7 mouse cellular contexts compared by ENCODE assay signal in genomic region chr5:143293404-143293803, GRCm38 (mm10). TPM values are rescaled to one million over a fixed set of nuclear protein-coding genes. Genes with fewer than 3 reads are reported as not detected.
A peak's percentile ranks its signal among the peaks of the same experiment; 100 is the strongest.
DNase-seq lines count a peak whose midpoint lies in the region; ATAC-seq and TF ChIP-seq lines count a peak whose summit lies in the region.

Gene Zfp853 (minus strand): TSS chr5:143293623.

- H3K36me3 ChIP-seq in forebrain, embryonic 16.5 days (ENCODE audit: control insufficient read depth, insufficient read depth), result no peaks in the 10 kb centered on the region
- H3K36me3 ChIP-seq in limb, embryonic 11.5 days (ENCODE audit: control insufficient read depth, insufficient read depth, low read length), result no peaks in the 10 kb centered on the region

- peaks cover 38% of the 10 kb centered on the region for H3K27me3 ChIP-seq in forebrain, embryonic 16.5 days (replicated peaks; ENCODE audit: control insufficient read depth, insufficient read depth, low read length)
- peaks cover 58% of the 10 kb centered on the region for H3K27me3 ChIP-seq in limb, embryonic 11.5 days (ENCODE audit: control insufficient read depth, insufficient read depth, low read length)

- WGBS in lung, adult 2 months, result 3% methylated on average over 38 of the region's 38 CpGs
- WGBS in forebrain, embryonic 16.5 days, result 3% methylated on average over 38 of the region's 38 CpGs
- WGBS in limb, embryonic 11.5 days, result 6% methylated on average over 28 of the region's 38 CpGs

- peak within 1 kb of the TSS; percentile 62 for H3K4me2 ChIP-seq in forebrain, embryonic 16.5 days (ENCODE audit: low read length)
- peak within 1 kb of the TSS; percentile 92 for H3K4me2 ChIP-seq in limb, embryonic 11.5 days (ENCODE audit: low read depth, severe bottlenecking)

- no peak for ATAC-seq in forebrain, embryonic 16.5 days
- no peak for ATAC-seq in limb, embryonic 11.5 days (ENCODE audit: insufficient number of reproducible peaks, low FRiP score, low TSS enrichment, low read depth)

- no peak for DNase-seq in lung, adult 2 months
- no peak for DNase-seq in lung, adult 18-20 months
- DNase-seq in limb, embryonic 11.5 days (ENCODE audit: low spot score), result peak; percentile 43
- peak; percentile 40 for DNase-seq in right cerebral cortex, postnatal 25 days
- DNase-seq in layer of hippocampus, adult 18-20 months (ENCODE audit: low spot score in 2 of 2), result no peak
- no peak for DNase-seq in ovary, adult 18-20 months (ENCODE audit: low spot score)

- TF ChIP-seq CTCF in lung, adult 2 months (IDR thresholded peaks at IDR 0.05; ENCODE audit: insufficient read depth, low read length), result no peak

- H3K4me1 ChIP-seq in lung, adult 2 months (ENCODE audit: control insufficient read depth, insufficient read depth, low read length), result no peaks in the 10 kb centered on the region
- peaks cover 9% of the 10 kb centered on the region for H3K4me1 ChIP-seq in forebrain, embryonic 16.5 days (replicated peaks; ENCODE audit: control insufficient read depth, insufficient read depth, low read length)
- H3K4me1 ChIP-seq in limb, embryonic 11.5 days (ENCODE audit: control insufficient read depth, insufficient read depth, low read length), result peaks cover 10% of the 10 kb centered on the region

- no peaks in the 10 kb centered on the region for H3K9me3 ChIP-seq in forebrain, embryonic 16.5 days (ENCODE audit: control insufficient read depth, low read length)
- peaks cover 2% of the 10 kb centered on the region; the same call in 1 of the 2 replicates for H3K9me3 ChIP-seq in limb, embryonic 11.5 days (ENCODE audit: control insufficient read depth, low read length)

- H3K9ac ChIP-seq in forebrain, embryonic 16.5 days (replicated peaks; ENCODE audit: low read depth, low read length), result peak within 1 kb of the TSS; percentile 56
- peak within 1 kb of the TSS; percentile 47 for H3K9ac ChIP-seq in limb, embryonic 11.5 days (ENCODE audit: low read length)

- no peak within 1 kb of the TSS for H3K27ac ChIP-seq in forebrain, embryonic 16.5 days (ENCODE audit: low read length)
- no peak within 1 kb of the TSS for H3K27ac ChIP-seq in limb, embryonic 11.5 days (replicated peaks; ENCODE audit: low read depth, low read length)

- H3K4me3 ChIP-seq in lung, adult 2 months (replicated peaks; ENCODE audit: extremely low read depth, low read depth, low read length), result peak within 1 kb of the TSS; percentile 35
- H3K4me3 ChIP-seq in forebrain, embryonic 16.5 days (replicated peaks; ENCODE audit: low read length), result peak within 1 kb of the TSS; percentile 42
- peak within 1 kb of the TSS; percentile 44 for H3K4me3 ChIP-seq in limb, embryonic 11.5 days (ENCODE audit: low read depth, low read length)

- no peak for TF ChIP-seq POLR2A in lung, adult 2 months (IDR thresholded peaks at IDR 0.05; ENCODE audit: borderline replicate concordance, extremely low read depth, low read depth, low read length)

RNA-seq across cellular contexts. Expression of gene Zfp853, which starts in this region (rescaled TPM):
- polyA plus RNA-seq in lung, adult 2 months (2012; rRNA removed), result 1.4 and 1.5 TPM in 2 replicates
- 0.13 TPM in 1 of 2 replicates, not detected in the other for polyA plus RNA-seq in forebrain, embryonic 16.5 days (2015; fragmentation: Nextera tagmentation; extraction: Ambion mirVana)
- 0.08 TPM in 1 of 2 replicates, not detected in the other for polyA plus RNA-seq in limb, embryonic 11.5 days (2014; fragmentation: Nextera tagmentation; extraction: Ambion mirVana)
- 1 to 10 TPM; 4.1 to 4.2 TPM for total RNA-seq in layer of hippocampus, adult 18-20 months (2021)

Comparison
In these comparisons a context has a peak if more than half of its experiments do, and no peak if none do; other contexts are left out.
1. Peak in DNase-seq, H3K4me3 ChIP-seq, H3K9ac ChIP-seq and H3K4me2 ChIP-seq in limb, embryonic 11.5 days; RNA of the gene not detected or under 1 TPM.